Mouse (Mus musculus) embryo, embryonic 11.5 days (tissue): ENCODE results near the gene Lrmda.
A peak's percentile ranks its signal among the peaks of the same experiment; 100 is the strongest.

Experiments used
- DNase-seq: peaks from one replicate; pipeline ENCODE4 v3.0.0-alpha.2; 2012; ENCODE audit warnings: low read depth, low spot score

Gene Lrmda

GRCm38 (mm10) chr14:21992321-21992885 lies 27.1 kb upstream of the Lrmda start:
- DNase-seq = no peak

GRCm38 (mm10) chr14:21993251-21994060 lies 26.1 kb upstream of the Lrmda start:
- no peak for DNase-seq

- peak; percentile 64 for DNase-seq
These were observed 25.2 kb upstream of the Lrmda start for GRCm38 (mm10) chr14:21994061-21994990.

- DNase-seq = peak; percentile 62
These were observed 24.3 kb upstream of the Lrmda start for GRCm38 (mm10) chr14:21995031-21995754.

GRCm38 (mm10) chr14:21999588-21999987 lies 19.9 kb upstream of the Lrmda start:
- no peak for DNase-seq

GRCm38 (mm10) chr14:22003231-22003630 lies 16.3 kb upstream of the Lrmda start:
- DNase-seq = no peak

- DNase-seq = no peak
These were observed 15.9 kb upstream of the Lrmda start for GRCm38 (mm10) chr14:22003631-22004030.

- no peak for DNase-seq
These were observed 14.6 kb upstream of the Lrmda start for GRCm38 (mm10) chr14:22004943-22005342.

- no peak for DNase-seq
These were observed 12.5 kb upstream of the Lrmda start for GRCm38 (mm10) chr14:22007006-22007405.

- no peak for DNase-seq
These were observed 5.2 kb upstream of the Lrmda start for GRCm38 (mm10) chr14:22014315-22014714.

GRCm38 (mm10) chr14:22014781-22015180 lies 4.7 kb upstream of the Lrmda start:
- DNase-seq = no peak

GRCm38 (mm10) chr14:22017011-22017410 lies 2.5 kb upstream of the Lrmda start:
- no peak for DNase-seq

GRCm38 (mm10) chr14:22019949-22020845 lies 685 bp downstream of the Lrmda start:
- no peak for DNase-seq

GRCm38 (mm10) chr14:22020885-22021284 lies 1.4 kb downstream of the Lrmda start:
- DNase-seq = no peak

GRCm38 (mm10) chr14:22023533-22023932 lies 4.0 kb downstream of the Lrmda start:
- no peak for DNase-seq

- no peak for DNase-seq
These were observed 16.4 kb downstream of the Lrmda start for GRCm38 (mm10) chr14:22035900-22036299.

- no peak for DNase-seq
These were observed 16.8 kb downstream of the Lrmda start for GRCm38 (mm10) chr14:22036338-22036737.

- DNase-seq = no peak
These were observed 17.4 kb downstream of the Lrmda start for GRCm38 (mm10) chr14:22036802-22037497.

- no peak for DNase-seq
These were observed 18.1 kb downstream of the Lrmda start for GRCm38 (mm10) chr14:22037498-22038131.
